Mouse (Mus musculus) heart, postnatal 10 days (tissue): ENCODE data around the gene Cdc73. TPM values are rescaled to one million over a fixed set of nuclear protein-coding genes. Genes with fewer than 3 reads are reported as not detected.
"Not testable (repeated sequence)": the region's sequence is repeated elsewhere in the genome, so short reads cannot be mapped to it uniquely, and the experiment has no call there.

Experiments used
- DNase-seq, 2 experiments: peaks; one replicate each; pipeline ENCODE4 v3.0.0; 2021
- intact Hi-C: fragments of 180-260 bp; cut with DNase I; formaldehyde crosslinking; loops from one replicate; pipeline ENCODE4 v1.15.1; 2025
- total RNA-seq, 2 experiments: library from RNA; stranded (reverse); gene quantifications; 2 replicates each; pipeline ENCODE4 v1.2.3; 2021

Cdc73 gene
- total RNA-seq, 2 experiments from 2014 or later = 51.0 to 52.8 TPM

- intact Hi-C loops = no loop called here
- no peak for DNase-seq
Observed at GRCm38 (mm10) chr1:143684849-143685248, 17.8 kb downstream of the Cdc73 start.

- peak; percentile 69 to 74 for DNase-seq
- intact Hi-C loops = no loop called here
Observed at GRCm38 (mm10) chr1:143681108-143681507, 21.6 kb downstream of the Cdc73 start.

- intact Hi-C loops = loop anchor here (10.0 kb wide), 1 partner anchor 1711 kb away; no protein-coding TSS in a partner anchor
- DNase-seq = no peak
Observed at GRCm38 (mm10) chr1:143675734-143676361, 26.8 kb downstream of the Cdc73 start.

GRCm38 (mm10) chr1:143664786-143665185 lies 37.9 kb downstream of the Cdc73 start:
- DNase-seq, intact Hi-C loops: not testable (repeated sequence)

GRCm38 (mm10) chr1:143663197-143663596 lies 39.5 kb downstream of the Cdc73 start:
- intact Hi-C loops = no loop called here
- no peak for DNase-seq

GRCm38 (mm10) chr1:143653646-143654045 lies 49.0 kb downstream of the Cdc73 start:
- intact Hi-C loops = no loop called here
- no peak for DNase-seq

GRCm38 (mm10) chr1:143650317-143650716 lies 52.4 kb downstream of the Cdc73 start:
- no peak for DNase-seq
- intact Hi-C loops = no loop called here

GRCm38 (mm10) chr1:143646219-143646618 lies 56.5 kb downstream of the Cdc73 start:
- intact Hi-C loops = no loop called here
- no peak for DNase-seq

- intact Hi-C loops = no loop called here
- DNase-seq = no peak
Observed at GRCm38 (mm10) chr1:143645386-143645785, 57.3 kb downstream of the Cdc73 start.

- intact Hi-C loops = loop anchor here (5.0 kb wide), 2 partner anchors 67 to 337 kb away; no protein-coding TSS in a partner anchor
- peak; percentile 20 to 34 for DNase-seq
Observed at GRCm38 (mm10) chr1:143644221-143644620, 58.5 kb downstream of the Cdc73 start.

GRCm38 (mm10) chr1:143640650-143641407 lies 61.9 kb downstream of the Cdc73 start, which contains the start of gene B3galt2:
Gene B3galt2 (plus strand): TSS chr1:143640664.
- DNase-seq = peak; percentile 25 to 27
- intact Hi-C loops = loop anchor here (5.0 kb wide), 2 partner anchors 64 to 334 kb away; no protein-coding TSS in a partner anchor

- intact Hi-C loops = no loop called here
- DNase-seq = no peak
Observed at GRCm38 (mm10) chr1:143632854-143633587, 69.7 kb downstream of the Cdc73 start.

GRCm38 (mm10) chr1:143632361-143632760 lies 70.3 kb downstream of the Cdc73 start:
- intact Hi-C loops = no loop called here
- DNase-seq = no peak

- intact Hi-C loops = no loop called here
- no peak for DNase-seq
Observed at GRCm38 (mm10) chr1:143631337-143631736, 71.4 kb downstream of the Cdc73 start.

- no peak for DNase-seq
- intact Hi-C loops = no loop called here
Observed at GRCm38 (mm10) chr1:143622634-143623033, 80.1 kb downstream of the Cdc73 start.

- intact Hi-C loops = no loop called here
- DNase-seq = no peak
Observed at GRCm38 (mm10) chr1:143621930-143622329, 80.8 kb downstream of the Cdc73 start.

- intact Hi-C loops = no loop called here
- no peak for DNase-seq
Observed at GRCm38 (mm10) chr1:143619760-143620159, 82.9 kb downstream of the Cdc73 start.

GRCm38 (mm10) chr1:143612901-143613300 lies 89.8 kb downstream of the Cdc73 start:
- DNase-seq = no peak

GRCm38 (mm10) chr1:143608911-143609310 lies 93.8 kb downstream of the Cdc73 start:
- DNase-seq = no peak
- intact Hi-C loops = no loop called here

More at GRCm38 (mm10) chr1:143612901-143613300, 89.8 kb downstream of the Cdc73 start:
- intact Hi-C loops = no loop called here

- intact Hi-C loops = no loop called here
- no peak for DNase-seq
Observed at GRCm38 (mm10) chr1:143596864-143597263, 105.8 kb downstream of the Cdc73 start.
